Mouse (Mus musculus) testis, postnatal 10 days (tissue): ENCODE measurements at regions not wholly inside any gene's neighbourhood (a gene's known extent, or its start where the extent isn't known, plus 50 kb on each side); places are given as distances from the start of the nearest gene placed in this dataset.

Experiments
- DNase-seq: peaks from one replicate; pipeline ENCODE4 v3.0.0; 2021; ENCODE audit warnings: low spot score

DNA sequence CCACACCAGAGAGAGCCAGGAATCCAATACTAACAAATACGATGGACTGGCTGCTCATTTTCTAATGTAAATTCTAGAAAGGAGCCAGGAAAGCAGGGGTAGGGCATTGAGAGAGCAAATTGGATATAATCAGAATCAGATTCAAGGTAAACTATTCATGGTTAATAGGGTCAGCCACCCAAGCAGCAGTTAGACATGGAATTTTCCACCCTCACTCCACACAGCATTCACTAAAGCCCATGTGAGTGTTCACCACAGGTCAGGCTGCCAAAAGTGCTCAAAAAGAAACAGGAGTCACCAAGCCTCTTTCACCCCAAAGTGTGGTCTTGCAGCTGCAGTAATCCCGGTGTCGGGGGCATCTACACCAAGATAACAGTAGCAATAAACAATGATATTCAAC is 596.9 kb downstream of the Tox3 start:
- no peak for DNase-seq

DNA sequence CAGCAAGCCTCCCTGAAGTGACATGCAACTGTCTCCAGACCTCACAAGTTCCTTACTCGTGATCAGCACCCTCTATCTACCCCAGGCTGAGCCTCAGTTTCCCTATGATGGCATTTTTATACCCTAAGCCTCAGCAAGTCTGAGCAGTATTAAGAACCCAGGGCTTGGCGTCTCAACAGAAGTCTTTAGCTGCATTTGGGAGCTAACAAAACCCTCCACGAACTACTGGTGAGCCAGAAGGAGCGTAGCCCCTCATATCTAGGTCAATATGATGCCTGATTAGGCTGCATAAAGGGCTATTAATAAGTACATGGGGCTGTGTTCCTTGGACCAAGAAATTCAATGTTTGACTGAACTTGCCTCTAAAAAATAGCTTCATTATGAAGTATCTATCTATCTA is 600.4 kb downstream of the Tox3 start:
- no peak for DNase-seq

DNA sequence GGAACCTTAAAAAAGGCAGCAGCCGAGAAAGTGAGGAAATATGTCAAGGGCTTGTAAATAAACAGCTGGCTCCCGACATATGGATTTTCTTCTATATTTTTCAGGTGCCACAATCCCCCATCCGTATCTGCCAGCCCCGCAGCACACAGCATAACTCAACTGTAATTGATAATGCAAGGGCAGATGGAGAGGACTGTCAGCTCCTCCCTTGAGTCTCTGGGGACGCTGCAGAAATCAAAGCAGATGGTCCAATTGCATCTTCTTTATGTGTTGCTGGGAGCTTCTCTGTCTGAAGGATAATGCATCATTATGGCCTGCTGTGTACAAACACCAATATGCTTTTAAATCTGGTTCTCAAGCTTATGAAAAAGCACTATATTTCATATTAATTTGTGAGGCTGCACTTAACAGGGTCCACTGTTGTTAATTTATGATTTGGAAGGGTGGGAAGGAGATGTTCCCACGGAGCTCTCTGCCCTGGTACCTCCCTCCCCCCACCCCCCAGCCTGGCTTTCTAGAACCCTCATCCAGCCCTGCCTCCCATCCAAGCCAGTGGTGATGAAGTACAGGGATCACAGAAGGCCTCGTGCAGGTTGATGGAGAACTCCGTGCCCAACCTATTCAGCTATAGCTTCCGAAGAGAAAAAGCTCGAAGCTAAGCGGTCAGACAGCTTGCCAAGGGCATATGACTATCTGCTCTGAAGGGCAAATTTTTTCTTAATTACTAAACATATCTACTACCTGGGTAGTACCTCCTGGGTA is 603.7 kb downstream of the Tox3 start:
- no peak for DNase-seq

DNA sequence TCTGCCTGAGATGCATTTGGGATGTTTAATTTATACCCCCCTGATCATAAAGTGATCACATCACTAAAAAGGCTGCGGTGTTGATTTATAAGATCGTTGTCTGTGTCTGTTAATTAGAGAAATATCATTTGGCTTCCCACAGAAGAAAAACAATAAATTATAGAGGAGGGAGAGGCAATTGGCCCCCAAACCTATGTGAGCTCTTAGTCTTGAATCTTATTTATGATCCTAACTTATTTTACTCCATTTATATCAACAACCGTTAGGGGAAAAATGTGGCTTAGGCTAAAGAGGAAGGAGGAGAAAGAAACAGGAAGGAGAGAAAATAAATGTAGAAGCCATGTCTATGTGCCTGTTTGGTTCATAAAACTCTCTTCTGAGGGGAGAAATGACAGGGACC is 609.5 kb downstream of the Tox3 start:
- no peak for DNase-seq

DNA sequence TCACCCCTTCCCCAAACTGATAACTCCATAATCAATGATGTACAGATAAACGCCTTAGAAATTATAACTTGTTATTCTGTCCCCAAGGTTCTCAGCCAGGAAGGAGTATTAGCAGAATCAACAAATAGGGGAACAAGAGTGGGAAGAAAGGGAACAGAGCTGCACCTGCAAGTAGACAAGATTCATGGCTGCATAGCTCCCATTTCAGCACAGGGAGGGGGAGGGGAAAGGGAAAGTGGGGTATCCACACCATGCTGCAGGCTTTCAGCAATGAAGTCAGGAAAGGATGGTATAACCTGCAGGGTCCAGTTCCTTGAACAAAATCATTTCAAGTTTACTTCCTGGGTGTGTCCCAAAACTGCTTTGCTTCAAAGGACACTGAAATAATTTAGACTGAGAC is 610.5 kb downstream of the Tox3 start:
- DNase-seq = no peak

DNA sequence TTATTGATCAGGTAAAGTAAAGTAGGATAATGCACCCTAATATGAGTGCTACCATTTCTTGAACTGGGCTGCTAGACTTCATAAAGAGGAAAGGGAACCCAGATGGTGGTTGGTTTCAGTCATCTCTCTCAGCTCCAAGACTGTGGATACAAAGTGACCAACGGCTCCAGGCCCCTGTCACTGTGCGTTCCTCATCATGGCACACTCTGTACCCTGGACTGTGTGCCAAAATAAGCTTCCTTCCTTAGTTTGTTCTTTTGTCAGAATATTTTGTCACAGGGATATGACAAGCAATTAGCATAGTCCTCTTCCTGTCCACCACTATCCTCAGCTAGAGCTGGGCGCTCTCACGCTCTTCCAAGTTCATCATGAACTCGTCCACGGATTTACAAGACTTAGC is 620.9 kb downstream of the Tox3 start:
- DNase-seq = no peak

DNA sequence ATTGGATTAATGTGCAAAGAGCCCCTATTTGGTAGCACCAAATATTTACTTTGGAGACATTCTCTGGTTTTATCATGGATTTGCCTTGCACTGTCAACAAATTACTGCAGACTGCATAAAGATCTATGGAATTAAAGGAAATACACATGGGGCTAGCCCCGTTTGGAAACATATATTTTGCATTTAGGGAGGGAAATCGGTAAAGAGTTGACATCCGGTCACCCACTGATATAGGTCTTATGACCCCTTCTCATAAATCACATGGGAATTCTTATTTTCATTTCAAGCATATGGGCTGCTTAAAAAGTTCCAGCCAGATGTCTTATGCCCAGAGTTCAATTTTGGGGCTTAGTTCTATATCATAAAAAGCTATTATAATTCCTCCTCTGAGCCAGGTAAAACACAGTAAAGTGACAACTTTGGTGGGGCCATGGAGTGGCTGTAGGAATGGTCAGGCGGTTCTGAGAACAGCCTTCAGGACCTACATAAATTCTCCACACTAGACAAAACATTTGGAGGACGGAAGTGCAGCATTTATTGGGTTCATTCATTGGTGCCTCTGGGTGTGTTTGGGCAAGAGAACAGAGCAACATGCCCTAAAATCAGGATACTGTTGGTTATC is 626.3 kb downstream of the Tox3 start:
- no peak for DNase-seq

DNA sequence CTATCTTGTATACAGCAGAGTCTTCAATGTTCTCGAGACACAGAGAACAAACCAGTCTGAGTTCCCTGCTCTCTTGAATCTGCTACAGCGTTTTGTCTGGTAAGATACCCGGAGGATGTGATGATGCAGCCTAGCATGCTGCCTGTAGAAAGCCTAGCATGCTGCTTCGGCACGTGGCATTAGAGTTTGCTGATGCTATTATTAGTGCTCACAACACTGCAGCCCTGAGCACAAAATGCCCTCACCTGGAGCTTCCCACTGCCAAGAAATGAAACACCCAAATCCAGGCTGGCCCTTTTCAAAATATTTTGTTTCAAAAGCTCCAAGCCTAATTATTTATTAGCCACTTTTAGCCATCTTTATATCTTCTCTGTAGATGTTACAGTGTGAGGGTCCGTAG is 634.3 kb downstream of the Tox3 start:
- DNase-seq = no peak

DNA sequence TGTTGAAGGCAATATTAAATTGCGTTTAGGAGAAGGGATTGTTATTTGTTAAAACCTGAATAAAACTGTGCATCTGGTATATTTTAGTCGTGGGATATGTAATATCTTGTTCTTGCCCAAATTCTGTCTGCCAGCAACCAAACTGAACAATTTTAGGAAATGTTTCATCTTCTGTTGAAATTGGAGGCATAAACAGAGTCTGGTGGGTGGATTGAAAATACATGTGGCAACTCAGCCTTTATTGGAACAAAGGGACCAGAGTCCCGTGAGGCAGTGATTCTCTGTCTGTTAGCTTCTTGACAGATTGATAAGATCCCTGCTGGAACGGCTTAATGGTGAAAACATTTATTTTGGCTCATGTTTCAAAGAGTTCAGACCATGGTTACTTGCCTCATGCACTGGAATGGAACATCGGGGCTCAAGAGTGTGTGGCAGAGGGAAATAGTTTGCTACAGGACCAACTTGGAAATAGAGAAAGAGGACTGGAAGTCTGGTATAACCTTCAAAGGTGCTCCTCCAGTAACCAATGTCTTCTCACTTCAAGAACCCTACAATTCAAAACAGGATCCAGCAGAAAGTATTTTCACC is 640.7 kb downstream of the Tox3 start:
- no peak for DNase-seq

DNA sequence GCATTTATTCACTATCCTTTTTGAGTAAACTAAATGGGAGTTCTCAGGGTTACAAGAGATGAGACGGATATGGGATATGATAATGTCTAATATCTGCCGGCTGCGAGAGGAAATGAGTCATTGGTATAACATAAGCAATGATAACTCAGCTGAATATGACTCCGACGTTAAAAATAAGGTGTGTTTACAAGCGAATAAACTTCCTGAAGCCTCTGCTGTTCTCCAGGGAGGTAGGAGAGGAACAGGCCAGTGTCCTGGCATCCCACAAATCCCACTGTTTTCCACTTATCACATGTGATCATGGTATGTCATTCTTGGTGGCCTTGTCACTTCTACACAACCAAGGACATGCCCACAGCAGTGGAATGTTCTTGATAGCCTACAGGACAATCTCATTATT is 641.7 kb upstream of the Sall1 start:
- DNase-seq = no peak

DNA sequence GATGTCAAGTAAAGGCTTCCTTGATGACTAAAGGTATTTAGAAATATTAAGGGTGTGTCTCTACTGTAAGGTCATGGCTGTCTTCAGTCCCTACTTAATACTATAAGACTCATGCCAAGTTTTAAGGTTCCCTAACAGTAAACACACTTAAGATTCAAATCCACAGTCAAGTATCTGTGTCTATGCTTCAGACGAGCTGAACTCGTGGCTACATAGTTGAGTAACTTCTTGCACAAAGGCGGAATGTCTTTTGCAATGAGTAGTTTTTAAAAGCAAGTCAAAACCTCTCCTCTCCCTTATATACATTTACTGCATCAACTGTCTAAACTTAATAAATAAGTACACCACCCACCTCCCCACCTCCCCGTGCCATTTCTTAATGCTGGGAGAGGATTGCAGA is 637.0 kb upstream of the Sall1 start:
- no peak for DNase-seq

DNA sequence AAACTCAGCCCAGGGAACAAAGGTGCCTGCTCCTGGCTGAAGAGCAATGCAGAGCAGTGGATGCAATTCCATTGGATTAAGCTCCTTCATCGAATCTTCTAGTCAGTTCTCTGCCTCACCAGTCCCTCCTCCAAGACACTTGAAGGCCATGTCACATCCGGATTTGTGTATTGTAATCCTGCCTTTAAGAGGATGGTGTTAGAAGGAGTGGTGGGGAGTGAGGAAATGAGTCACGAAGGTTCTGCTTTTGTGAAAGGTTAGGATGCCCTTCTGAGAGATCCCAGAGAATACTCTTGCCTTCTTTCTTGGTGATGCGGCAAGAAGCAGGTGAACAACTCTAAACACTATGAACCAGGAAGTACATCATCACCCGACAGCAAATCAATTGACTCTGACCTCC is 636.4 kb upstream of the Sall1 start:
- DNase-seq = no peak

DNA sequence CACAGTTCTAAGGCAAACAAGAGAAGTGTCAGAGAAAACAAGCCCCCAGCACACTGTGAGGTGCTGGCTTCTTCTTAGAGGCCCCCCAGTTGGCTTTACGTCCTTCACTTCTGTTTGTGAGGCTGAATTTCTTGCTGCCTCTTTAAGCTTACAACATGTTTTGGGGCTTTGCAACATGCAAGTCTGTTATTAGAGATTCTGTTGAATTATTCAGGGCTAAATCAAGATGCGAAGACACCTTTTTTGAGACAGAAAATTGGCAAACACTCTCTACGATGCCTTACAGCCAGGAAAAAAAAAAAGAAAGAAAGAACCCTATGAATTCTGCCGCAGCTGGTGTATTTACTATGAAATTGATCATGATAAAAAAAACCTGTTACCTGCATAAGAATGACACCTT is 635.6 kb upstream of the Sall1 start:
- DNase-seq = no peak

DNA sequence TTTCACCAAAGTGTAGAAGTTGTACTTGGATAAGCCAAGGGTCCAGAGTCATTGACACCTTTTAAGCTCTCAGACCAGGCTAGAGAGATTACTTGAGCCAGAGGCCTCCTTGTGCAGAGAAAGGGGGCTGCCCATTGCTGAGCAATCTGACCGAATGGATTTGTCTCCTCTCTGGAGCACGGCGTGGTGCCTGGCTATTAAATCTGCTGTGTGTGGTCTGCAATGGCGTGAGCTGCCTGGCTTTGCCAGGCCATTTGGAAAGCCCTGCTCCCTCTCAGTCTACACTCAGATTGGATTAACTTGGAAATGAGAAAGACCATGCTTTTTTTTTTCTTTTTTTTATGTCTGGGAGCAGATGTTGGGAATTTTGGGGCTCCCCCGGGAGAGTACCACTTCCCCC is 633.3 kb upstream of the Sall1 start:
- no peak for DNase-seq

DNA sequence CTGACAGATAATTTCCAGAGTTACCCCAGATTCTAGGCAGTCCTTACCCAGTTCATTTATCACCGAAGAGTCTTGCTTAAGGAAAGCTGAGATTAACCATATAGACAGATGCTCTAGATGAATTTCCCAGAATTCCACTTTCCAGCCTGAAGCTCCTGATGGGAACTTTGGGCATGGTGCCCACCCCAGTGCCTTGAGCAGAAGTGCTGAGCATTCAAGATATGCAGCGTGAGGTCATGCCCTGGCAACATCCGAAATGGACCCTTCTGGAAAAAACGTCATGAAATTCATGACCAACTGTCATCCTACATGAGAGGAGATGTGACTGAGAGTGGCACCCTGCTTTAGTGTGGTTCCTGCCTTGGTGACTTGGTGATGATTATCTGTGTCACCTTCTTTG is 629.9 kb upstream of the Sall1 start:
- no peak for DNase-seq

DNA sequence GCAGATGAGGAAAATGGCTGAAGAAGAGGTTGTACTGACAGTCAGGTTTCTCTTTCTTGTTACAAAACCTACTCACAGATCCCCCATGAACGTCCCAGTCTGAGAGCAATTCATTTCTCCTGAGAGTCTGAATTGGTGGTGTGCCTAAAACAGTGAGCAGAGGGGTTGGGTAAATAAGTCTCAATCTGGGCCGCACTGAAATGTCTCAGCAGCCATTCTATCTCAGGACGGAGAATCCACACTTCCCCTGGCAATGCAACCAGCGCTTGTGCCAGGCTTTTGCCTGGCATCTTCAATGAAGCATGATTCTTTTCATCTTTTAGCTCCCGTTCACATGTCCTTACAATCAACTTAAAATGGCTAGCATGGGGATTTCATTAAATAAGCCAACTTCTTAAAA is 628.7 kb upstream of the Sall1 start:
- no peak for DNase-seq

DNA sequence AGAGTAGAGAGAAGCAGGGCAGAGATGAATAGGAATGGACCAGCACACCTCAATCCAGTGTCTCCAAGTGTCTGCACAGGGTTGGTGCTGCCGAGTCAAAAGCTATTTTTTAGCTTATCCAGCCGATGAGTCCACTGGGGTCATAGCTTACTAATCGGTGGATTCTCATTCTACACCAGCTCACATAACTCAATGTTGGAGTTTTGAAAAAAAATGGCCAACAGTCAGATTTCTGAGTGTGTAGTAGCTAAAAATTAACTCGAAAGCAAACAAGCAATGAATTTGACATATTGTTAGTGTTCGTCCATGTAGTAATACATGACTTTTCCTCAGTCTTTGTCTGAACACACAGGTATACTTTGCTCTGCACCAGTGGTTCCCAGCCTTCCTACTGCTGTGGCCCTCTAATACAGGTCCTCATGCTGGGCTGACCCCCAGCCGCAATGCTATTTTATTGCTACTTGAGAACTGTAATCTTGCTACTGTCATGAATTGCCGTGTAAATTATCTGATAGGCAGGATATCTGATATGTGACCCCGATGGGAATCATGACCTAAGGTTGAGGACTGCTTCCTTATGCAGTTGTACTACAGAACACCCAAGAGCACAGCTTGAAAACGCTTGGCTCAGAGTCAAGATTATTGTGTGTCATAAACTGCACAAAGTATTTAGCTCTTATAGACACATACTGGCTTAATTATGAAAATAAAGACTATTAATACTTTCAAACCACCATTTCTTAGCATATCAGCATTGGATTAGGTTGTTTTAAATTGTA is 621.1 kb upstream of the Sall1 start:
- DNase-seq = no peak

DNA sequence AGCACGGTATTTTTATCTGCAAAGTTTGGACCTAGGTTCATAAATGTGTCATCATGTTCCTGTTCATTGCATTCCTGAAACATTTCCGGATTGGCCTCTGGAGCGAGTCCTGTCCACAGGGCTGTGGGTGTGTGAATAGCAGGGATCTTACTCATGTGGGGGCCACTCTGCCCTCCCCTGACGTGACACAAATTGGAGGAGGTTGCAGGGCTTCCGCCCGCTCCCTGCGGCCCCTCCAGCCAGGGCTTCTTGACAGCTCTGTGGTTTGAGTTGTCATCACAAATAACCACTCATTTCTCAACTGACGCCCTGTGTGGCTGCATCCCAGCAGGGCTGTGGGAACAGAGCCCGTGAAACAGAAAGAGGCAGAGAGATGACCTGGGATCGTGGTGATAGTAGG is 619.9 kb upstream of the Sall1 start:
- DNase-seq = no peak

DNA sequence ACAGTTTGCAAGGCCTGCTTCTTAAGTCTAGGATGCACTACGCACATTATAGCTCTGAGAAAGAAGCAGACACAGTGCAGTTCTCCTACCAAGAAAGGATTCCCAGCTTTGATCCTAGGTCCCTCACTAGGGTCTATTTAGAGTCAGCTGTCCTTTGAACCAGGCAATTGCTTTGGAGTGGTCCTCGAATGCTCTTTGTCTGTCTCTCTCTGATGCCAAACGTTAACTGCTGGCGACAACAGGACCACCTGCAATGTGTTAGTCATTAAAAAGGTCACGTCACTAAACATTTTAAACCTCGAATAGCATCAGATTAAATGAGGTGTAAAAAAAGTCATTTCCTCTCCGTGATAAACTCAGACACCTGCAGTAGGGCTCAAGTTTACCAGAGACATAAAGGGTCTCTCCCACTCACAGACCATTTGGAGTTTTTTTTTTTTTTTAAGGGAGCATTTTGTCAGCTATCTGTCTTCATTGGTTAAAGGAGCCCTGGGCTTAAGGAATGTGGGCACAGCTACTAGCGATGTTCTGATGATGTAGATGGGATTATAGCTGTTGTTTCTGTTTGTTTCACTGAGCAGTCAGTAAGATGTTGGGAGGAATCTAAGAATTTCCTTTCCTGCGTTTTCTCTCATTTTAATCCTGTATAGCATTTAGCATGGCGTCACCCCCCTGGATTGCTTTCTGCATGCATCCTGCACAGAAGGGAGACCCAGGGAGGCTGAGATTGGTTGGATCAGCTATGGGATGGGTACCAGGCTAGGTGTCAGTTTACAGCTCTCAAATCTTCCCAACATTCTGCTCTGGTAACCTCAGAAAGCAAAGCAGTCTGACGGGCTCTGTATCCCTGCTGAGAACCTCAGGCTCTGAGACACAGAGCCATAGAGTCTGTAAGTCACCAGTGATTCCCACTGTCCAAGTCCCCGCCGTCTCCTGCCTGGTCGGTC is 615.3 kb upstream of the Sall1 start:
- DNase-seq = no peak

DNA sequence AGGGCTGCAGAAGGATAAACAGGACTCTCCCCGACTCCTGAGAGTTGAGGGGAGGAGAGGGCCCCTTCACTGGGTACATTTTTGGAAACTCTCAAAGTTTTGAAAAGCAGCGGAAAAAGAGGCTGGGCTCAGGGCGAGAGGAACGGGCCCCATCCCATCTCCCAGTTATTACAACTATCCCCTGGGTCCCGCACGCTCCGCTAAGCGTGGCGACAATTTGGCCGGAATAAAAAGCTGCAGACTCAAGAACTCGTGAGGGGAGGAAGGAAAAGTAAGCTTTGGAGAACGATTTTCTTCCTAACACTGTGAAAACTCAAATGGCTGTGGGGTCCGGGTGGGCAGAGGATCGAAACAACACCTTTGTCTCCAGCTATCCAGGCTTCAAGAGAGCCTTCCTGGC is 611.4 kb upstream of the Sall1 start:
- DNase-seq = no peak

DNA sequence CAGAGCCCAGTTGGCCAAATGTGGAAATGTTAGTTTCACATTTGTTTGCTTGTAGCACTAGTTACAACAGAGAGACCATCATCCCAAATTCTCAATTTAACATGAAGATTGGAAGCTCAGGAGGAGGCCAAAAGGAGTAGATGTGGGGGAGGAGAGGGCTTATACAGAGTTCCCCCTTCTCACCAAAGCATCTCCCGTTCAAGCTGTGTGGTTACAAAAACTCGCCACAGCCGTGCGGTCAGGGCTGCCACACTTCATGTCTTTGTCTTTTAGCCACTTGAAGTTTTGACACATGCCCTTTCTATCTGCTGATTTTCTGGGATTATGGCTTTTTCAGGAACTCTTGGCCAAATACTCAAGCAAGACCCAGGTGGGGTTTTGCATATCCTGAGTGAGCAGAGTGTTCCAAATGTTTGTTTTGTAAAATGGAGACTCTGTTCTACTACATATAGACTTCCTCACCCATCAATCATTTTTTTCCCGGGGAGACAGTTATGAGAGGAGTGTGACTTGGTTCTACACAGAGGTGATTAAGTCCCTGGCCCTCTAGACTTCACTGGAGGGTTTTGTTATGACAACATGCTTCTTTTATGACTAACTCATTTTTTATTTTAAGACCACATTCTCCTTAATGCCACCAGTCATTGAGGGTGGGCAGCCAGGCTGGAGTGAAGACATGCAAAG is 605.4 kb upstream of the Sall1 start:
- no peak for DNase-seq
